Mouse (Mus musculus): ENCODE measurements around the gene Ankrd40.

Gene Ankrd40

DNA sequence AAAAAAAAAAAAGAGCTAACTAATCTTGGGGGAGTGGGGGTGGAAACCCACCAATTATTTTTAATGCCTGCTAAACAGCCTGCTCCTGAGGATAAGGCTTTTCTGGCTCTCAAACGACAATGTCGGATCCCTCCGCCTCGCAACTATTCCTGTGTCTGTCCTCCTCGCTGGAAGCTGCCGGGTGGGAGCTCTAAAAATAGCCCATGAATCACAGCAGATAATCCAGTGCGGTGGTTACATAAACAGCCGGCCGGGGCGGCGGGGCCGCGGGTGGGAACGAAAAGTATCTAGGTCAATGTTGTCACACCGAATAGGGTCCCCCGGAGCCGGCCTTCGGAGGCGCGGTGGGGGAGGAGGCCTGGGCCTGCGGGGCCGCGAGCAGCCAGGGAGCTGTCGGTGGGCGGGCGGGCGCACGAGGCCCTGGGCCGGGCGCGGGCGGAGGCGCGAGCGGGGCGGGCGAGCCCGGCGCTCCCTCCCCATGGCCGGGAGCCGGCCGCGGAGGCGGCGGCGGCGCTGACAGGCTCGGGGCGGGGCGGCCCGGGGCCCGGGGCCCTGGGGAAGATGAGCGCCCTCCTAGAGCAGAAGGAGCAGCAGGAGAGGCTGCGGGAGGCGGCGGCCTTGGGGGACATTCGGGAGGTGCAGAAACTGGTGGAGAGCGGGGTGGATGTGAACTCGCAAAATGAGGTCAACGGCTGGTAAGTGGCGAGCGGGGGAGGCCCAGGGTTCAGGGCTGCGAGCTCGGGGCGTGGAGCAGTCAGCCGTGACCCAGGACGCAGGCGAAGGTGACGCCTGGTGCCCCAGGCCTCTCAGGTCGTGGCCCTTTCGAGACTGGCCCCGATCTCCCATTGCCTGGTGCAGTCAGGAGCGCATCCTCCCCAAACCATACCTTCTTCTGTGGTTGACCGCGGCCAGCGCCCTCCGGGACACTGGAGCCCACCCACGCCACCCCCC, at the start of gene Ankrd40:
Ankrd40 (plus strand) TSS at position 309 of the 951 bp plus-strand sequence.
- DNase-seq (ENCODE audit: low spot score in 2 of 2), result peak; percentile 98

DNA sequence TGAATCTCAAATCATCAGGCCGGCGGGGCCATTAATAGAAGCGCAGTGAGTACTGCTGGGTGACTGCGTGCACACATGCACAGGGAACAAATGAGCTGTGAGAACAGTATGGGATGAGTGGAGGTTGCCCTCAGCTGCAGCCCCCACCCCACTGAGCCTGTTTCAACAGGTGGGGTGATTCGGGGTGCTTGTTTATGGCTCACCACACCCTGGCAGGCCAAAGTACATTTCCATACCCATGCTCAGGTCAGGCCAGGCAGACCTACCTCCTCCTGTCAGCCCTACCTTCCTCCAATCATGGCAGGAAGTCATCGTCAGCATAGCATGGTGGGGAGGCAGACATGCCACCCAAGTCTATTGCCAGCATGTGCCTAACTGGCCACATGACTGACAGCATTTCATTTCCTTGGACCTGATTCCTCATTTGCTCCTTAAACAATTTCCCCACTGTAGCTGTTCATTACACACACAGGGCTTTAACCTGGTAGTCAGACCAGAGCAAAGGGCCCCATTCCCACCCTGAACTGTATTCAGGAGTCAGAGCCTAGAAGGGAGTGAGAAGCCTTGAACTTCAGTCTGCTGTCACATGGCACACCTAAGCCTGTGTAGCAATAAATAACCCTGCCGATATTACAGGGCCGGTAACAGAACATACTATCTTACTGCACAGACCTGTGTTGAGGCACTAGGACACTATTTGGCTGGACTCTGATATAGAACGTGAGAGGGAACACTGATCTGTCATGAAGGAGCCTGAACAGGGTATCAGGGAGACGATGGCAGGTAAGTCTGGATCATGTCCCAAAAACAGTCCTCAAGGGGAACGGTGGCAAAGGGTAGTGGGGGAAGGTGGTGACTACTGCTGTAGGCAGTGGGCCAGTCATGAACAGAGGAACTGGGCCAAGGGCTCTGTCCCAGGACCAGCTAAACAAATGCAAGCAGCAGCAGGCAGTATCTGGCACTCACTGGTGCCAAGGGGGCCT, 46.3 kb upstream of the Ankrd40 start, which contains the start of gene Gm21885:
Gm21885 (plus strand) TSS at position 675 of the 983 bp plus-strand sequence.
- DNase-seq (ENCODE audit: low spot score in 2 of 2), result no peak

GRCm38 (mm10) chr11:94282291-94282690, 45.5 kb upstream of the Ankrd40 start:
- DNase-seq (ENCODE audit: low spot score in 2 of 2), result no peak

DNA sequence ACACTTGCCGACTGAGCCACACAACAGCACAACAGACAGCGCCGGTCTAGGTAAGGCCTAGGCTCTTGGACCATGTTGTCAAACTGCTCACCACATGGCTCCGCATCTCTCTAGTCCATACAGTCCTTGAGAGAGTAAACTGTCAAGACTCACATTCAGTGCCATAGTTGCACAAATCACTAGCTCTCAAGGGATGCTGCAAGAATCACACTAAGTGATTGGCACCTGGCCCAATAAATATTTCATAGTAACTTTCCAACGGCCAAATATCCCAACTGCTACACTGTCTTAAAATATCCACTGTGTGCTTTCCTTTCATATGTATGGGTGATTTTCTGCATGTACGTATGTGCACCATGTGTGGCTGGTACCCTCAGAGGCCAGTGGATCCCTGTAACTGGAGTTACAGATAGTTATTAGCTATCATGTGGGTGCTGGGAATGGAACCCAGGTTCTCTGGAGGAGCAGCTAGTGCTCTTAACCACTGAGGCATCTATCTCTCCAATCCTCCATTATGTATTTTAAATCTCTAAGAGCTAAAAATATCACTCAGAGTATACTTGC, 44.2 kb upstream of the Ankrd40 start:
- DNase-seq (ENCODE audit: low spot score in 2 of 2), result no peak

GRCm38 (mm10) chr11:94285886-94286574, 41.8 kb upstream of the Ankrd40 start:
- DNase-seq (ENCODE audit: low spot score in 2 of 2), result no peak

- DNase-seq (ENCODE audit: low spot score in 2 of 2), result no peak
Measured at GRCm38 (mm10) chr11:94287105-94287504, 40.7 kb upstream of the Ankrd40 start.

DNA sequence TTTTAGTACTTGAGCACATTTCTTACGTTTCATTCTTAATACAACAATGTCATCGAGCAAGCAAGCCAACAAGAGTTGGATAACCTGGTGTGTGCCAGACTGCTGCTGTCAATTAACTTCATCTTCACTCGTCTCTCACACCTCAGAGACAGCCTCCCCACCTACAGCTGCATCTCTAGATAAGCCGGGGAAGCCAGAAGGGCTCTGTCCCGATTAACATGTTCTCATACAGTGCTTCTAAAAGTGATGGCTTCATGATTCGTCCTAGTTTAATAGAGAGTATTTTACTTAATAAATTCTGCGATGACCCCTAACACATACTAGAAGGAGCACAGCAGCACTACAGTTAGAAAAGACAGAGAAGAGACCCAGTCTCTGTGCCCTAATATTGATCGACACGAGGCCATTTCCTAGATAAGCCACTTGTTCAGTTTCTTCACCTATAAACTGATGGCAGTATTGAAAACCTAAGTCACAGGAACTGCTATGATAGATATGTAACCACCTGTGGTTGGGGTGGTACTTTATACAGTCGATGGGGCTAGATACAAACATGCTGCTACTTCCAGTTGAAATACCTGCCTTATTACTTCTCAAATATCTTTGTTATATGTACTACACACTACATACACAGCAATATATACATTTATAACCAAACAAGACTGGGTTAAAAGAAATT, 37.6 kb upstream of the Ankrd40 start:
- no peak for DNase-seq (ENCODE audit: low spot score in 2 of 2)

- no peak for DNase-seq (ENCODE audit: low spot score in 2 of 2)
Measured at GRCm38 (mm10) chr11:94294996-94295845, 32.6 kb upstream of the Ankrd40 start.

- DNase-seq (ENCODE audit: low spot score in 2 of 2), result no peak
Measured at GRCm38 (mm10) chr11:94312733-94313132, 15.1 kb upstream of the Ankrd40 start.

GRCm38 (mm10) chr11:94314098-94314652, 13.6 kb upstream of the Ankrd40 start:
- DNase-seq (ENCODE audit: low spot score in 2 of 2), result no peak

DNA sequence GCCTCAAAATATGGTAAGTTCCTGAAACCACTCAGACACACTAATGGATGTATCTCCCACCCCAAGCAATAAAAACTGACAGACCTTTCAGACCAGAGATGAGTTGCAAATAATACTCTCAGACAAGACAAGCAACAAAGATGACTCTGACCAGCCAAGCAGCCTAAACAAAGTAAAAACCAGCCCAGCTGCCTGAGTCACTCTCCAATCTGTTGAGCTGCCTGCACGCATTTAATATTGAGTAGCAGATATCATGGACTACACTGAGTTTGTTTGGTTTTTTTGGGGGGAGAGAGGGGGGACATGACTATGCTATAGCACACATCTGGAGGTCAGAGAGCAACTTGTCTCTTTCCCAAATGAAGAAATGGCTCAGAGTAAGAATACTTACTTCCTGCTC, 12.5 kb upstream of the Ankrd40 start:
- no peak for DNase-seq (ENCODE audit: low spot score in 2 of 2)

DNA sequence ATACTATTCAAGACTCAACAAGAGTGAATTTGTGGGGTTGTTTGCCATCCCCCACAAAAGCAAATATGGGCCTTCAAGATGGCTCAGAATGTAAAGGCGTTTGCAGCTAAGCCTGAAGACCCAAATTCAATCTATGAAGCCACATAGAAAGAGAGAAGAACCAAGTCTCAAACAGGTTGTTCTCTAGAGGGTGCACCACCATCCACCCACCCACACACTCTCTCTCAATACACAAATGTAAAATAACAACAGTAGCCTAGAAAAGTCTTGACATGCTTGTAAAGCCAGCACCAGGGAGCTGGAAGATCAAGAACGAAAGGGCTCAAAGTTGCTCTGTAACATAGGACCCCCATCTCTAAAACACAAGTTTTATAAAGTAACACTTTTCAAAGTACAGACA, 11.3 kb upstream of the Ankrd40 start:
- DNase-seq (ENCODE audit: low spot score in 2 of 2), result no peak

GRCm38 (mm10) chr11:94317014-94317413, 10.8 kb upstream of the Ankrd40 start:
- DNase-seq (ENCODE audit: low spot score in 2 of 2), result no peak

DNA sequence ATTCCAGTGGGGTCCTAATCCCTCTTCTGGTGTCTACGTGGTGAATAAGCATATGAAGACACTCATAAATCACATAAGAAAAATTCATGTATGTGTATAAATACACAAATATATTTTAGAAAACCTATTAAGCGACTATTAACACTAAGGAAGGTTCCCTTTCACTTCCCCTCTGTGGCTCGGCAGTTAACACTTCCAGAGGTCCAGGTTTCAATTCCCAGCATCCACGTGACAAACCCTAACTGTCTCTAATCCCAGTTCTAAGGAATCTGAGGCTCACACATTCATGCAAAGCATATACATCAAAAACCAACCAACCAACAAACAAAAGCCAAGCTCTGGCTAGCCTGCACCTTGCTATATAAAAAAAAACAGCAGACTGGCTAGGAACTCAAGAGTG, 10.3 kb upstream of the Ankrd40 start:
- no peak for DNase-seq (ENCODE audit: low spot score in 2 of 2)

GRCm38 (mm10) chr11:94318056-94318455, 9.7 kb upstream of the Ankrd40 start:
- DNase-seq (ENCODE audit: low spot score in 2 of 2), result no peak

DNA sequence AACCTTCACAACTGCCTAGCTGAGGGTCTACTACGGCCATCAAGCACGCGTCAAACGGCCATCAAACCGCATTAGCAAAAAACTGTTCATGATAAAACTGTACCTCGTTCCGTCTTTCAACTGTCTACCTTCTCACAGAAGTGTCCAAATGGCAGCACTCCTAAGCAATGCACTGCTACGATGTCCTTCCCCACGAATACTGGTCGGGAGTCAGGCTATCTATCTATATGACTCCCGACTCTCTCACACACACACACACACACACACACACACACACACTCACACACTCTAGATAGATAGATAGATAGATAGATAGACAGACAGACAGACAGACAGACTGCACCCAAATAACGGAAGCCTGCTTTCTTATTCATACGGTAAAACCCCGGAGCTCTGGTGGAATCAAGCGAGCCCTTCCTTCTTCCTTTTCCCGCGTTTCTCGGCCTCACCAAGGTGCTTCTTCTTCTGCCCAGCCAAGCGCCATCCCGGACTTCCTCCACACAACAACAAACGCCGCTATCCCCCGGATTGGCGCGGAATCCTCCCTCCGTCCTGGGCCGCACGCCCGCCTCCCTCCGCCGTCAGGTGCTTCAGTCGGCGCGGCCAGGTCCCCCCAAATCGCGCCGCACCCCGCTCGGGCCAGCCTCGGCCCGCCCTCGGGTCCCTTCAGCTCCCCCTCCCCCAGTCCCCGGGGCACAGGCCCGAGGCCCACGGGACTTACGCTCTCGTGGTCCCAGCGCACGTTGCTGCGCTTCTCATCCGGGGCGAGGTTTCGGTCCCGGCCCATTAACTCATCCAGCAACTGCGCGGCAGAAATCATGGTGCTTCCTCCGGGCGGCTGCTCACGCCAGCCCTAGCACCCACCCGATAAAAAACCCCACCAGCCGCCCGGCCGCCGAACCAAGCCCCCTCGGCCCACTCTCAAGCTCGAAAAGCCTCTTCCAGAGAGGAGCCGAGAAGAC, 6.6 kb upstream of the Ankrd40 start:
- no peak for DNase-seq (ENCODE audit: low spot score in 2 of 2)

GRCm38 (mm10) chr11:94321931-94322400, 5.8 kb upstream of the Ankrd40 start, which contains the start of gene Luc7l3:
Gene Luc7l3, minus strand, starts transcription at chr11:94321988.
- DNase-seq (ENCODE audit: low spot score in 2 of 2), result peak; percentile 95 to 96

- no peak for DNase-seq (ENCODE audit: low spot score in 2 of 2)
Measured at GRCm38 (mm10) chr11:94322636-94323035, 5.2 kb upstream of the Ankrd40 start.
